Mouse (Mus musculus) layer of hippocampus, adult 8-10 months (tissue): ENCODE data around the gene Phactr3. TPM values are rescaled to one million over a fixed set of nuclear protein-coding genes. Genes with fewer than 3 reads are reported as not detected.

Source experiments
- DNase-seq, 2 experiments: peaks; one replicate each; pipeline ENCODE4 v3.0.0; 2022; ENCODE audit warnings: low spot score in 2 of 2
- total RNA-seq, 4 experiments: library from RNA; stranded (reverse); gene quantifications; 2 replicates each; pipeline ENCODE4 v1.2.4; 2022

Gene Phactr3
- total RNA-seq, 4 experiments from 2014 or later, result 123 to 135 (median 125) TPM

DNA sequence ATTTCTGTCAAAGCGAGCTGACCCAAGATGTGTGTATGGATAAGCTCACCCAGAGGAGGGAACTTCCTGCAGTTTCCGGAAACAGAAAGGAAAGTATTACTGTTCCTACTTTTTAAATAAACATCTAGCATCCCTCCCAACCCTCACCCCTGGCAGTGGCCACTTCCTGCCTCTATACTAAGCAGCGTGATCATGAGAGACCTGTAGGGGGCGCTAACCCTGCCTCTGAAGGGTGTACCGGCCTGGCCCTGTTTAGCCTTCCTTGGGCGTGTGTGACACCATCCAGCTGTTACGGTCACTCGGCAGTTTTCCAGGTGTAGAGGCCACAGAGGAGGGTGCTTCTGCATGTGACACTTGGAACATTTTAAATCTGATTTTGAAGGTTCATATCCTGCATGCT, 128.5 kb downstream of the Phactr3 start:
- DNase-seq, result no peak

GRCm38 (mm10) chr2:178257117-178257825, 138.5 kb downstream of the Phactr3 start:
- no peak for DNase-seq

GRCm38 (mm10) chr2:178257986-178258555, 139.3 kb downstream of the Phactr3 start:
- no peak for DNase-seq

GRCm38 (mm10) chr2:178263055-178263454, 144.3 kb downstream of the Phactr3 start:
- DNase-seq, result peak in 1 of 2 experiments; percentile 44

- DNase-seq, result peak; percentile 81 to 91
Measured at GRCm38 (mm10) chr2:178264389-178264788, 145.6 kb downstream of the Phactr3 start.

GRCm38 (mm10) chr2:178265454-178265853, 146.7 kb downstream of the Phactr3 start:
- peak; percentile 43 to 53 for DNase-seq

- no peak for DNase-seq
Measured at GRCm38 (mm10) chr2:178270794-178271193, 152.0 kb downstream of the Phactr3 start.

DNA sequence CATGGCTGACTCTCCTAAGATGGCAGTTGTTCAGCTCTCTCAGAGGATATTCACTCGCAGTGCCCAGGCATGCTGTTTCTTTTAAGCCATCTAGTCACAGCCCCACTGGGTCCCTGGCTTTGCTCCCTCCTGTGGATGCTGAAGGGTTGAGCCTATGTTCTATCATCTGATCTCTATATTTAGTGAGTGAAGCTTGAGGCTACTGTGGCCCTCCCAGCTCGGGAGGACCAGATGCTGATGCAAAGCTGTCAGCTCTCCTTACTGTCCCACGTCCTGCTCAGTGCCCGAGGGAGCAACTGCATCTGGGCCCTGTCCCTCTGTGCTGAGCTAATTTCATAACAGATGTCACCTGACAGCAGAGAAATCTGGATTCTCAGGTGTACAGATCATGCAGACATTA, 153.6 kb downstream of the Phactr3 start:
- no peak for DNase-seq

- DNase-seq, result no peak
Measured at GRCm38 (mm10) chr2:178274126-178274525, 155.4 kb downstream of the Phactr3 start.

DNA sequence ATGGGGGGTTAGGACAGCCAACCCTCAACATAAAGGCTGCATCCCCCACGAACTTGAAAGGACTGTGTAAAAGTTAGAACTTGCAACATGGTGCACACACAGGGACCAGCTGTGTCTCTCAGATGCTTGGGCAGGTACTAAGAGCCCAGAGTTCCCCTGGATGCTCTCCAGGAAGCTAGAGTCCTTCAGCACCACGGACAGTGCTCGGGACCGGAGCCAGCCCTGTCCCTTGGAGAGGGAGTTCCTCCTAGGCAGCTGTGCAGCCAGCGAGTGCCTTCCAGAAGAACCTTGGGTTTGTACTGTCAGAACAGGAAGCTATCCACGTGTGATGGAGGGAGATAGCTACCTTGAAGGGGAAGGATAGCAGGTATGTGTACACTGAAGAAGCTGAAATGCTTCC, 158.4 kb downstream of the Phactr3 start:
- no peak for DNase-seq

- no peak for DNase-seq
Measured at GRCm38 (mm10) chr2:178281183-178281582, 162.4 kb downstream of the Phactr3 start.

- peak in 1 of 2 experiments; percentile 65 for DNase-seq
Measured at GRCm38 (mm10) chr2:178287285-178287684, 168.5 kb downstream of the Phactr3 start.

DNA sequence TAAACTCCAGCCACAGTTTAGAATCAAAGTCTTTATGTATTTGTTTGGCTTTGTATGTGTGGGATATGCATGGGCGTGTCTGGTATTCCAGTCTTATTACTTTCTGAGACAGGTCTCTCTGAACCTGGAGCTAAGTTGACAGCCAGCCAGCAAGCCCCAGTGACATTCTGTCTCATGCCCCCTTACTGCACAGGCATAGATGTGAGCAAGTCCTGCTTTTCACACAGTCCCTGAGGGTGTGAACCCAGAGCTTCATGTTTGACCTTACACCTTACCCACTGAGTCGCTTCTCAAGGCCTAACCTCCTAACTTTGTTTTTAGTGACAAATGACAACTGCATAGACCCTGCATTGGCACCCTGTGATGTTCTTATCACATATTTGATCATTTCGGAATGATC, 169.9 kb downstream of the Phactr3 start:
- no peak for DNase-seq

DNA sequence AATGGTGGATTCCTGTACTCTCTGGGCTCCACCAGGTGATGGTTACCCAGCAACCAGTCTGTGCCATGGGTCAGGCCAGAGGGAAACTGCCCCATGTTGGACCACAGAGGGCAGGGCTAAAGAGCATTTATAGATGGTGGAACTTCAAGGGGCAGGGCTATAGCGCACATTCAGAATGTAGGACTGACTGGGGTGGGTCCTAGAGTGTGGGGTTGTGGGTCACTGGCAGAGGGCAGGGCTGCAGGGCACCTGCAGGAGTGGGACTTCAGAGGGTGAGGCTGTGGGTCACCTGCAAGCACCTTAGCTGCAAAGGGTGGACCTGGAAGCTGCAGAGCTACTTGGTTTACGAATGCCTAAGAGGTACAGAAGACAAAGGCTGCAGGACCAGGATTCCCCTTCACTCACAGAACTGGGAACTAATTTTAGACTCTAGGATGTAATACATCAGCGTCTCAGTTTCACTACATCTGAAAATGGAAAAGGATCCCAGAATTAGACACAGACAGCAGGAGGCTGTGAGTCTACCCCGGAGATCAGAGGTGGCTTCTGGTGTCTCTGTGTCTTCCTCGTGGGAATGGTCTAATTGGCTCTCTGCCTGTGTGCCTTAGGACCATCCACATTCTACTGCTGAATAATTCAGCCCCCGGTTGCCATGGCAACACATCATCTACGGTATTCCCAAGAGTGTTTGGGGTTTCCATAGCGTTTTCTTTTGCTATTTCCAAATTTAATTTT, 184.8 kb downstream of the Phactr3 start:
- DNase-seq, result peak; percentile 48 to 54

GRCm38 (mm10) chr2:178304188-178304529, 185.4 kb downstream of the Phactr3 start:
- DNase-seq, result no peak

GRCm38 (mm10) chr2:178304669-178305068, 185.9 kb downstream of the Phactr3 start:
- DNase-seq, result no peak

DNA sequence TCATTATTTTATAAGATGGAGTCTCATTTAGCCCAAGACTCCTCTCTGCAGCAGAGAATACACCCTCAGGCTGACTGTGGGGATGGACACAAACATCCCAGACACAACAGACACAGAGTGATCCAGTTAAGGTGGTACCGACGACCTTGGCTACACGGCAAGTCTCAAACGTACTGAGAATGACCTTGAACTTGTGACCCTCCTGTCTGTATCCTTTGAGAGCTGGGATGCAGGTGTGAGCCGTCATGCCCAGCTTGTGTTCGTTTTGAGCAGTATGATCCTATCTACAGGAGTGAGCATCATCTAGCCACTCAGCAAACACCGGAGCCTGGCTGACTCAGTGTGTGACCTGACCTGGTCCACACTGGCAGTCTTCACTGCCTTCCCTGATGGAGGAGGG, 194.8 kb downstream of the Phactr3 start:
- no peak for DNase-seq

DNA sequence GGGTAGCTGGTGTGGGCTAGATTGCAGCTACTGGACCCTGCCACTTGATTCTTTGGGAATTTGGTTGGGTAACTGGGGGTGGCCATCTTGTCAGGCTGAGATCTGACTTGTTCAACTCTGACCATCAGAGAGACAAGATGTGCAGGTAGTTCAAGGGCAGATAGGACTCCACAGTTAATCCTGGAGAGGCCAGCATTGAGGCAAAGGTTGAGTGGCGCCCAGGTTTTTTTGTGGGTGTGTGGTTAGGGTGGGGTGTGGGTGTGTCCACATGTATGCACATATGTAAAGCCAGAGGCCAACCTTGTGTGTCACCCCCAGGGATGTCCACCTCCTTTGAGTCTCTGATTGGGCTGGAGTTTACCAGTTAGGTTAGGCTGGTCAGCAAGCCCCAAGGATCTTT, 197.5 kb downstream of the Phactr3 start:
- no peak for DNase-seq

DNA sequence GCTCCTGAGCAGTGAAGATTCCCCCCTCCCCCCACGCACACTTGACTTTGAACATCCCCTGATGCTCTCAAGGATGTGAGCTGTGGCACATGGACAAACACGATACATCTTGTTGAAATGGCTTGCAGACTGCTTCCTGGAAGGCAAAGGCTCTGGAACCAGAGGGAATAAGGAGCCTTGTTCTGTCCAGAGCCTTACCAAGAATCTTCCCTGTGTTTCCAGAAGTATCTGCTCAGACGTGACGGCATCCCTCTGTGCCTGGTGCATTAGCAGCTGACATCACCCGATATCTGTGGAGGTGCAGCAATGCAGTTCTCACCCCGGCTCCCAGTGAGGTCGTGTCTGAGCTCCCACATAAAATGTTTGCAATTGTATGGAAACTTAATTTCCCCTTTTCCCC, 201.0 kb downstream of the Phactr3 start:
- no peak for DNase-seq

- DNase-seq, result no peak
Measured at GRCm38 (mm10) chr2:178321271-178321670, 202.5 kb downstream of the Phactr3 start.

GRCm38 (mm10) chr2:178324410-178324809, 205.6 kb downstream of the Phactr3 start:
- DNase-seq, result no peak

DNA sequence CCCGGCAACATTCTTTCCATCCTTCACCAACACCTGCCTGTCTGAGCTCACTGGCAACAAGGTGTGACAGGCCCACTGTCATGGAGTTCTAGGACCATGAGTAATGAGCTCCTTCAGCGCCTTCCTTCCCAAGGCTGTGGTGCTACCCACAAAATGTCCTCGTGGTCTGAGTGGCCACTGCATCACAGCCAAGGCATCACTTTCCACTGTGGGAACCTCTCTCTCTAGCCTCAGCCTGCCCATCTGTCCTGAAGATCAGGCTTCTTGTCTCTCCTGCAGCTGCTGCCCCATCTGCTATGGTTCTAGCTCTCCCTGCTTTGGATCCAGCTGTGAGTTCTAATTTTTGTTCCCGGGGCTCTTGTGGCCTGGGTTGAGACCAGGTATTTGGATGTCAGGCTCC, 206.0 kb downstream of the Phactr3 start:
- no peak for DNase-seq

GRCm38 (mm10) chr2:178326067-178326466, 207.3 kb downstream of the Phactr3 start:
- peak in 1 of 2 experiments; percentile 8 for DNase-seq
